Mouse (Mus musculus): ENCODE measurements around the gene Farsb. TPM values are rescaled to one million over a fixed set of nuclear protein-coding genes. Genes with fewer than 3 reads are reported as not detected.

Farsb gene
- polyA plus RNA-seq, 1 experiment from 2014 or later: 123 TPM

- Histone ChIP-seq H3K4me1 (0 out of 2 replicates have a peak, but pooled peaks cover 3% of the 10 kb centered on the region), H3K27ac (replicated peaks) (no peak overlapping the region), H3K4me2 (replicated peaks) (no peak overlapping the region), H3K4me3 (no peak overlapping the region), H3K9me3 (peaks cover 8% of the 10 kb centered on the region), H3K9ac (replicated peaks) (no peak overlapping the region), H3K27me3 (peaks cover 7% of the 10 kb centered on the region; the same call in 1 of the 2 replicates), H3K36me3 (no peaks in the 10 kb centered on the region)
- 87% methylated on average over 5 of the region's 5 CpGs for WGBS
- ATAC-seq (ENCODE audit: low FRiP score, low read depth): no peak
Measured at GRCm38 (mm10) chr1:78373836-78374235, 114.9 kb downstream of the Farsb start.

- no peak overlapping the region for H3K9ac ChIP-seq (replicated peaks)
- peaks cover 7% of the 10 kb centered on the region; the same call in 1 of the 2 replicates for H3K27me3 ChIP-seq
- no peaks in the 10 kb centered on the region for H3K36me3 ChIP-seq
- ATAC-seq (ENCODE audit: low FRiP score, low read depth): no peak
- H3K9me3 ChIP-seq: peaks cover 8% of the 10 kb centered on the region
- H3K4me2 ChIP-seq (replicated peaks): no peak overlapping the region
- H3K27ac ChIP-seq (replicated peaks): no peak overlapping the region
- WGBS: 93% methylated on average over 9 of the region's 9 CpGs
- H3K4me3 ChIP-seq: no peak overlapping the region
- peaks cover 1% of the 10 kb centered on the region for H3K4me1 ChIP-seq
Measured at GRCm38 (mm10) chr1:78372316-78372715, 116.4 kb downstream of the Farsb start.

GRCm38 (mm10) chr1:78371569-78372236, 117.0 kb downstream of the Farsb start:
- H3K9me3 ChIP-seq: peaks cover 8% of the 10 kb centered on the region
- no peaks in the 10 kb centered on the region for H3K36me3 ChIP-seq
- H3K27ac ChIP-seq (replicated peaks): no peak overlapping the region
- H3K4me1 ChIP-seq: peaks cover 7% of the 10 kb centered on the region
- WGBS: 91% methylated on average over 2 of the region's 2 CpGs
- no peak overlapping the region for H3K4me3 ChIP-seq
- no peak overlapping the region for H3K4me2 ChIP-seq (replicated peaks)
- H3K27me3 ChIP-seq: peaks cover 7% of the 10 kb centered on the region; the same call in 1 of the 2 replicates
- no peak overlapping the region for H3K9ac ChIP-seq (replicated peaks)
- ATAC-seq (ENCODE audit: low FRiP score, low read depth): no peak

GRCm38 (mm10) chr1:78370121-78370520, 118.6 kb downstream of the Farsb start:
- Histone ChIP-seq H3K4me2 (replicated peaks) (no peak overlapping the region), H3K27ac (replicated peaks) (no peak overlapping the region), H3K9ac (replicated peaks) (no peak overlapping the region), H3K9me3 (peaks cover 8% of the 10 kb centered on the region), H3K4me1 (peaks cover 9% of the 10 kb centered on the region), H3K4me3 (no peak overlapping the region), H3K36me3 (no peaks in the 10 kb centered on the region), H3K27me3 (peaks cover 7% of the 10 kb centered on the region; the same call in 1 of the 2 replicates)
- no peak for ATAC-seq (ENCODE audit: low FRiP score, low read depth)
- 72% methylated on average over 6 of the region's 6 CpGs for WGBS

Other genes with a start within 250 kb of the Farsb start
- gene Sgpp2, start 178.6 kb downstream of the Farsb start, polyA plus RNA-seq (2016; fragmentation: Nextera tagmentation; extraction: Ambion mirVana): 1.6 and 2.6 TPM in 2 replicates
- gene Mogat1, start 22.1 kb upstream of the Farsb start, polyA plus RNA-seq (2016; fragmentation: Nextera tagmentation; extraction: Ambion mirVana): not detected in 2 replicates
- 0.34 and 0.76 TPM in 2 replicates for gene BC035947, start 23.3 kb upstream of the Farsb start, polyA plus RNA-seq (2016; fragmentation: Nextera tagmentation; extraction: Ambion mirVana)
- gene Acsl3, start 168.9 kb upstream of the Farsb start, polyA plus RNA-seq (2016; fragmentation: Nextera tagmentation; extraction: Ambion mirVana): 92.1 and 92.8 TPM in 2 replicates
- gene Utp14b, start 169.1 kb upstream of the Farsb start, polyA plus RNA-seq (2016; fragmentation: Nextera tagmentation; extraction: Ambion mirVana): 3.6 and 3.8 TPM in 2 replicates

Measured in midbrain, embryonic 12.5 days (tissue).